Mouse (Mus musculus): ENCODE results near the gene Hist1h4b.
"Not testable (repeated sequence)": the region's sequence is repeated elsewhere in the genome, so short reads cannot be mapped to it uniquely, and the experiment has no call there.

Gene Hist1h4b

DNA sequence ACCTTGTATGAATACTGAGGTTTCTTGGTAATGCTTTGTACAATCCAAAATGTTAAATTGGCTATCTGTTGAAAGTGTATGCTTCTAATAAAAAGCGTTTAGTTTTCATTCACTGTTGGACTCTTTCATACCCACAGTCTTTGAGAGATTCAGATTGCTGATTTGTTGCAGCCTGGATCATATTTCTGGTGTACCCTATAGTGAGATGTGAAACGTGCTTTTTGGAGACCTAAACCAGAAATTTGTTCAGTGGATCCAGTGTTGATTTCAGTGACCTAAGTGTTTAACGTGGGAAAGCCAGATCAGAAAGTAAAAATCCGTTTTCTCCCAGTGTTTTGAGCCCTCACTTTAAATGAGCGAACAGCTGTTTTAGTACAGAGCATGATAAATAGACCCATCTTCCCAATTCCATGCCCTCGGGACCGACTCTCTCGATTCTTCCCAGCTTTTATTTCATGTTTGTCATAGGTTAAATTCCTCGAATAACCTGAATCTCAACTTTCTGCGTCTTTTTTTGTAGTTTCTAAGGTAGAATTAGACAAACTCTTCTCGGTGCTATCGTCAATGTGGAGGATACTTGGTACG lies 16.5 kb upstream of the Hist1h4b start:
- no peak for DNase-seq (ENCODE audit: low read depth)

DNA sequence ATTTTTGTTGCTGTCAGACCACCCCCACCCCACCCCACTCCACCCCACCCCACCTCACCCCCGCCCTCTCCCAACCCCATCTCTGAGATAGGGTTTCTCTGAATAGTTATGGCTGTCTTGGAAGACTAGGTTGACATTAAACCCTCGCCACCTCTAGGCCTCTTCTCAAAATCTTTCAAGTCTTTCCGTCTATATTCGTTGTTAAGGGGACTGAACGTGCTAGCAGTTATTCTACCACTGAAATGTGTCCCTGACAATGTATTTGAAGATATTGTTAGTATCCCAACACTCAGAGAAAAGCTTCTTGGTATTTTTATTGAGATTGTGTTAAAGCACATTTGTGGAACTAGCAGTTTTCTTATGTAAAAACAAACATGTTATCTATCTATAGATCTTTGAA lies 15.9 kb upstream of the Hist1h4b start:
- no peak for DNase-seq (ENCODE audit: low read depth)

DNA sequence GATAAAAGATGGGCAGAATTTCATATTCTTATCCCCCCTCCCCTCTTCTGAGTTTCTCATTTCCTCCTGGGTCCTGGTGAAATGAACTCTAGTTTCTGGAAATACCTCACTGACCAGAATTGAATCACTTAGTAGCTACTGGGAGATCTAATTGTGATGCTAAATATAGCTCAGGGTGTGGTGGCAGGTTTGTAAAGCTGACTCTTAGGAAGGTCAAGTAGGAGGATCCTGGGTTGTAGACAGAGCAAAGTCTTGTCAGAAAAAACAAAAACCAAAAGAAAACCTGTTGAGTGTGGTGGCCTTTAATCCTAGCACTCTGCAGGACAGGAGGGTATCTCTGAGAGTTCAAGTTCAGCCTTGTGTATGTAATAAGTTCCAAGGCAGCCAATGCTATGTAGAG lies 14.8 kb upstream of the Hist1h4b start:
- no peak for DNase-seq (ENCODE audit: low read depth)

DNA sequence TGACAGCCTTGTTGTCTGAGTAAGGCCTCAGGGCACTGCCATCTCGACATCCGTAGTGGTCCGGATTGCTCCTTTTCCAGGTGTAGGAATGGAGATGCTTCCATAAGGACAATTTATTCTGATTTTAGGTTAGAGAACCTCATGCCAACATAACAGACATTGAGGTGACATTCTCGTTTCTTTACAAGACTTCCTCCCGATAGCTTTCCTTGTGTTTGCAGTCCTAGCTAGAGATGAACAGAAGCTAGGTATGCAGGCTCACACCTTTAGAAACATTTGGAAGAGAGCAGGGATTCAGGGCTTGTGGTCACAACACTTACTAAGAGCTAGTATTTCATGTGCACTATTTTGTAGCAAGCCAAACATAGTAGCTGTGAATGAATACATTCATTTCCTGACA lies 13.6 kb upstream of the Hist1h4b start:
- DNase-seq (ENCODE audit: low read depth), result no peak

DNA sequence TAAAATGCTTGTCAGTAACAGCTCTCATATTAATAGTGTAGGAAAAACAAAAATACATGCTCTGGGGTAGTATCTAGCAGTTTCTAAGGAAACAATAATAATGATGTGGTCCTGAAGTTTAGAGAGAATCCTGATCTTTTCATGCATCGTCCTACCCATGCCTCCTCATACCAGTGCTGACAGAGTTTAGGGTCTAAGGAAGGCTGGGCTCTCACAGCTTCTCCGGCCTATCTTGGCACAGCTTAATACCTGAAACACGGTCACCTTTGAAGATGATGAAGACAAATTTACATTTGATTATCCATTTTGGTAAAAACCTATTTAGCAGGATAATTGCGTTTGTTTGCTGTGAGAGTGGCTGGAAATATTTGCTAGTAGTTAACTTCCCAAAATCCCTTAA lies 12.8 kb upstream of the Hist1h4b start:
- DNase-seq (ENCODE audit: low read depth), result no peak

DNA sequence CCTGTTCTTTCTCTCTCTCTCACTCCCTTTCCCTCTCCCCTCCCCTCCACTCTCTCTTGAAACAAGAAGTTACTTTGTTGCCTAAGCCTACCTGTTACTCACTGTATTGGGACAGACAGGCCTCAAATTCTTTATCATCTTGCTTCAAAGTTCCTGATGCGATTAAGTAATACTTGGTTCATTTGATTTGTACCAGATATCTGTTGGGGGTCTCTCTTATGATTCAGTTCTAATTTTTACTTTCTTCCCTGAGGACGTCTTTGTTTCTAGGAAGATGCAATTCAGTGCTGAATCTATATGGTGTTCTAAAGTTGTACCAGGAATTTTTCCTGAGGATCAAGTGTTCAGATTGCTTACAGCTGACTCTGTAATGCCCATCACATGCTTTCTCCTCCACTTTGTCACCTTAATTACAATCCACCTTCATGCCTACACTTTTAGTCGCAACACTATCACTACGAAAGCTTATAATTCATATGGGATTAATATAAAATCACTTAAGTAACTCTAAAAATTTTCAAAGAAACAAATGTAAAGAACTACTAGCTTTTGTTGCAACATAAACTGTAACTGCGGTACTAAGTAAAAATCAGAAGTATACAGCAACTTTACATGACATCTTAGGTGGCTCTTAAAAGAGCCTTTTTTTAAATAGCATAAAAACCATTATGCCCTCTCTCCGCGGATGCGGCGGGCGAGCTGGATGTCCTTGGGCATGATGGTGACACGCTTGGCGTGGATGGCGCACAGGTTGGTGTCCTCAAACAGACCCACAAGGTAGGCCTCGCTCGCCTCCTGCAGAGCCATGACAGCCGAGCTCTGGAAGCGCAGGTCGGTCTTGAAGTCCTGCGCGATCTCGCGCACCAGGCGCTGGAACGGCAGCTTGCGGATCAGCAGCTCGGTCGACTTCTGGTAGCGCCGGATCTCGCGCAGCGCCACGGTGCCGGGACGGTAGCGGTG lies 12.1 kb upstream of the Hist1h4b start:
- DNase-seq (ENCODE audit: low read depth), result no peak

DNA sequence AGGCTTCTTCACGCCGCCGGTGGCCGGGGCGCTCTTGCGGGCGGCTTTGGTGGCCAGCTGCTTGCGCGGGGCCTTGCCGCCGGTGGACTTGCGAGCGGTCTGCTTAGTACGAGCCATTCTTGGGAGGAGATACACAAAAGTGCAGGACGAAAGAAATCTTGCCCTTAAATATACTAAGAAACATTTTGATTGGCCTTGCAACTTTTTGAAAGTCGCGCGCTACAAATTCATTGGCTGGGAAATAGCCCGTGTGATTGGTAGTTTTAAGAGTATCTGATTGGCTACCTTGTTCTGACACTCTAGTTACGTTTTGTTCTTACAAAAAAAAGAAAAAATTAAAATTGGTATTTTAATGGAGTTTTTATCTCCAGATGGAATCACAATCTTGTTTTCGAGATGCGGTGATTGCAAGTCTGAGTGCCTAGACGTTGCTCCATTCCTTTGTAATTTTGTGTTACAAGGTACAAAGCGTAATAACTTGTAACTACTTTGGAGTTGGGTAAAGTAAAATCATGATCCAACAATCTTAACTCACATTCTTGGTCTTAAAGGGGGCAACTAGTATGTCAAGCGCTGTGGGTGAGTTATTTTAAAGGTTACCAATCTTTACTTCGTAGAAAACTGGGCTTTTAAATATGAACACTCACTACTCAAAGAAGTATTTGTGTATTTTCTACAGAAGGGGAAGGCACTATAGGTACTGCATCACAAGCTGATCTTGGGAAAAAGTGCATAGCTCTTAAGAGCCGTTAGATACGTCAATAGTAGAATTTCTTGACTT lies 11.2 kb upstream of the Hist1h4b start, which contains the start of gene Hist1h3c:
Gene Hist1h3c (minus strand): TSS at position 222 of the 781 bp plus-strand sequence.
- DNase-seq (ENCODE audit: low read depth), result peak; percentile 80

DNA sequence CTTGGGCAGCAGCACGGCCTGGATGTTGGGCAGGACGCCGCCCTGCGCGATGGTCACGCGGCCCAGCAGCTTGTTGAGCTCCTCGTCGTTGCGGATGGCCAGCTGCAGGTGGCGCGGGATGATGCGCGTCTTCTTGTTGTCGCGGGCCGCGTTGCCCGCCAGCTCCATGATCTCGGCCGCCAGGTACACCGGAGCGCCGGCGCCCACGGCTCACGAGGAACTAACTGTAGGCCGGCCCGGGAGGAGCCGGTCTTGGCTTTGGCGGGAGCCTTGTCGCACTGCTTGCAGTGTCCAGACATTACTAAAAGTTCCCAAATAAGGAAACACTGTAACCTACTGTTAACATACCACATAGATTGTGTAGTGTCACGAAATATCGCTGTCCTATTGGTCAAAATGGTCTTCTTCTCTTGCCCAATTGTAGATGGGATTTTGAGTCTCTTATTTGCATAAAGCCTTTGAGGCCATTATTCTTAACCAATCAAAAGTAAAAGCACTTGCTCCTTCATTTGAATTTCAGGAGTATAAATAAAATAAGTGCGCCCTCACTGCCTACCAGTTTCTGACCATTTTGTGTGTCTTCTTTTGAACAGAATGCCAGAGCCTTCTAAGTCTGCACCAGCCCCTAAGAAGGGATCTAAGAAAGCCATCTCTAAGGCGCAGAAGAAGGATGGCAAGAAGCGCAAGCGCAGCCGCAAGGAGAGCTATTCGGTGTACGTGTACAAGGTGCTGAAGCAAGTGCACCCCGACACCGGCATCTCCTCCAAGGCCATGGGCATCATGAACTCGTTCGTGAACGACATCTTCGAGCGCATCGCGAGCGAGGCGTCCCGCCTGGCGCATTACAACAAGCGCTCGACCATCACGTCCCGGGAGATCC lies 10.4 kb upstream of the Hist1h4b start, which contains the start of gene Hist1h2bb:
Gene Hist1h2bb (plus strand): TSS at position 534 of the 880 bp plus-strand sequence.
- DNase-seq (ENCODE audit: low read depth), result peak; percentile 86

DNA sequence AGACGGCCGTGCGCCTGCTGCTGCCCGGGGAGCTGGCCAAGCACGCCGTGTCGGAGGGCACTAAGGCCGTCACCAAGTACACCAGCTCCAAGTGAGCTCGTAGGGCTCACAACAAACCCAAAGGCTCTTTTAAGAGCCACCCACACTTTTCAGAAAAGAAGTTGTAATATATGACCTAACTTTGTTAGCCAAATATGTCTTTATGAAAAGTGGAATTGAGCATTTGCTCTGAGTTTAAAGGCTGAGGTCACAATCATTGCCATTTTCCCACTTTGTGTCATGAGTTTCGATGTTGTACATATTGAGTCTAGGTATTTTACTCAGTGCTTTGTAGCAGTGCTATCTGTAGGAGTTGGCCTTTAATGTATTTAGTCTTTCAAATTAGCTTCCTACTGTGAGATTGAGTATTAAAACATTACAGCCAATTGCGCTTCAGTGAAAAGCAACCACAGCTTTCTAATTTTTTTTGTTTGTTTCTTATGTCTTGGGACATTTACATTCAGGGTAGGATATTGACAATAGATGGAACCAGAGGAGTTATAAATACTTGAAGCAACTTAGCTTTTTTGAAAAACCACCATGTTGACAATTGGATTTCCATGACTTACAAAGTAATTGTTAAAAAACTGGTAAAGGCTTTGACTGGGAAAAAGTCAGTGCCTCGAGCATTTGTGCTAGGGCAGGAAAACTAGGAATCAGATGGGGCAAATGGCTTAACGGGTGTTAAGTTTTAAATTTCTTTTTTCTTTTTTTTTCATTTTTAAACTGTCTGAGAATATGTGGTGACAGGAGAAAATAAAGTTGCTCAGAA lies 9.5 kb upstream of the Hist1h4b start:
- no peak for DNase-seq (ENCODE audit: low read depth)

DNA sequence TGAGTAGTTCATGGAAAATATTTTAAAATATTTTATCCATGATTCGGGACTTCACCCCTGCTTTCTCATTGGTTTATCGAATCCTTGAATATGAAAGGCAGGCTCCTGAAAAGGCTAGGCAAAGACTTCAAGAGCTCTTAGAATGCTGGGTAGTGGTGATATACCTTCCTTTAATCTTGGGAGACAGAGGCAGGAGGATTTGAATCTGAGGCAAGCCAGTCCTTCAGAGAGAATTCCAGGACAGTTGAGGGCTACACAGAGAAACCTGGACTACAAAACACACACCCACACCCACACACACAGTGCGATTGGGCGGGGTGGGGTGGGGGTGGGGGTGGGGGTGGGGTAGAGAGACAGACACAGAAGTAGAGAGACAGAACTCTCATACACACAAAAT lies 8.9 kb upstream of the Hist1h4b start:
- no peak for DNase-seq (ENCODE audit: low read depth)

DNA sequence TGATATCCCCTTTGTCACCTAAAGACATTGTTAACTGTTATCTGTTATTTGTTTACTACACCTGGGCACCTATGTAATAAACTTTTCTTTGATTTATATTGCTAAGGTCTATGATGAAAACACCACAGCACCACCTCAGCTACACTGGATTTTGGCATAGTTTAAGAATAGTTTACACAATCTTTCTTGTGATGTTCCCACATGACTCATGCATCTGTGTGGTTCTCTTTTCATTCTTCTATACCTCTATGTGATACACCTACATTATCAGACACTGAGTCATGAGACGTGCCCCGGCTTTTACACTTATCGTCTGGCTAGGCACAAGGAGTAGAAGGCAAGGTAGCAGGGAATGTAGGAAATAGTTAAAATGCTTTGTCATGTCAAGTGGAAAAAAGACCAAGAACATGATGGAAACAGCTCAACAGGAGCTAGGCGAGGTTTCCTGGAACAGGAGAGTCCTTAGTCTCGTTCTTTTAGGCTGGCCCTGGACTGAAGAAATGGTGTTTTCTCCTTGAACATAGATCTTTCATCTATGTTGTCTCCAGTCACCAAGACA lies 7.2 kb upstream of the Hist1h4b start:
- DNase-seq (ENCODE audit: low read depth), result no peak

DNA sequence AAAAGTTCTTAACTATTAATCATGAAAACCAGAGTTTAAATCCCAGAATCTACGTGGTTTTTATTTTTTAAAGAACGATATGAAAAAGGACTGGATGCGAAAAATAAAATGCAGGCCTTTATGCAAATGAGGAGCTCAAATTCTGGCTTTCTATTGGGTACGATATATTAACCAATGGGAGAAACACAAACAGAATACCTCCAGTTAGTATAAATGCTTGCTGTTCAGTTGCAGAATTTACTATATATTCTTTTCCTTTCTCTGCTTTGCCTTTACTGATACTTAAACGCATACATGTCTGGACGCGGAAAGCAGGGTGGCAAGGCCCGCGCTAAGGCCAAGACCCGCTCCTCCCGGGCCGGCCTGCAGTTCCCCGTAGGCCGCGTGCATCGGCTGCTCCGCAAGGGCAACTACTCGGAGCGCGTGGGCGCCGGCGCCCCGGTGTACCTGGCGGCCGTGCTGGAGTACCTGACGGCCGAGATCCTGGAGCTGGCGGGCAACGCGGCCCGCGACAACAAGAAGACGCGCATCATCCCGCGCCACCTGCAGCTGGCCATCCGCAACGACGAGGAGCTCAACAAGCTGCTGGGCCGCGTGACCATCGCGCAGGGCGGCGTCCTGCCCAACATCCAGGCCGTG lies 5.9 kb upstream of the Hist1h4b start, which contains the start of gene Hist1h2ab:
Gene Hist1h2ab (plus strand): TSS at position 288 of the 639 bp plus-strand sequence.
- DNase-seq (ENCODE audit: low read depth), result not testable (repeated sequence)

DNA sequence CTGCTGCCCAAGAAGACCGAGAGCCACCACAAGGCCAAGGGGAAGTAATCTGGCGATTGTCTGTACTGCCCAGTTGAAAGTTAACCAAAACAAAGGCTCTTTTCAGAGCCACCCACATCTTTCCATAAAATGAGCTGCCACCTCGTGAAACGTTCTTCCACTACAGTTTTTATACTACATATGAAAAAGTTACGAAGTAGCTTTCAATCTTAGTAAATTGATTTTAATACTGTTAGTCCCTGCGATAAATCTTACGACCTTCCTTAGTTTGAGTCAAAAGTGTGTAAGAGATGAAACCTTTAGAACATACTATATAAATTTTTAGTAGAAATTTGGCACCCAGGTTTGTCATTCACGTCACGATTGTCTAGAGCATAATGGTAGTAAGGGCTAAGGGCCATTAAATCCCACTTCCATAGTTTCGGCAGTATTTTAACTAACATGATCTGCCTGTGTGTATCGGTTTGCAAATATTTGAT lies 5.3 kb upstream of the Hist1h4b start:
- no peak for DNase-seq (ENCODE audit: low read depth)

DNA sequence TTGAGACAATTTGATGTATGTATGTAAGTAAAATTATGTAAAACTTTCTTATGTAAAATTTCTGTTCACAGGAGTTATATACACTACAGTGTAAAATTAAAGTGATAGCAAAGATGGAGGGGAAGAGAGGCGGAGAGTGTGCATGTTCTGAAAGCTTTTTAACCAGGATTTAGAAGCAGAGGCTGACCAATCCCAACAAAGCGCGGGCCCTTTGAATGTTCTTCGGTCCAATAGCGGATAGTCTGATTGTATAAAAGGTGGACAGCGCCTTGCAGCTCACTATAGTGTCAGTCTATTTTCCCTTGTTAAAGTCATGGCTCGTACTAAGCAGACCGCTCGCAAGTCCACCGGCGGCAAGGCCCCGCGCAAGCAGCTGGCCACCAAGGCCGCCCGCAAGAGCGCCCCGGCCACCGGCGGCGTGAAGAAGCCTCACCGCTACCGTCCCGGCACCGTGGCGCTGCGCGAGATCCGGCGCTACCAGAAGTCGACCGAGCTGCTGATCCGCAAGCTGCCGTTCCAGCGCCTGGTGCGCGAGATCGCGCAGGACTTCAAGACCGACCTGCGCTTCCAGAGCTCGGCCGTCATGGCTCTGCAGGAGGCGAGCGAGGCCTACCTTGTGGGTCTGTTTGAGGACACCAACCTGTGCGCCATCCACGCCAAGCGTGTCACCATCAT lies 4.6 kb upstream of the Hist1h4b start, which contains the start of gene Hist1h3b:
Gene Hist1h3b (plus strand): TSS at position 201 of the 675 bp plus-strand sequence.
- peak; percentile 83 for DNase-seq (ENCODE audit: low read depth)

DNA sequence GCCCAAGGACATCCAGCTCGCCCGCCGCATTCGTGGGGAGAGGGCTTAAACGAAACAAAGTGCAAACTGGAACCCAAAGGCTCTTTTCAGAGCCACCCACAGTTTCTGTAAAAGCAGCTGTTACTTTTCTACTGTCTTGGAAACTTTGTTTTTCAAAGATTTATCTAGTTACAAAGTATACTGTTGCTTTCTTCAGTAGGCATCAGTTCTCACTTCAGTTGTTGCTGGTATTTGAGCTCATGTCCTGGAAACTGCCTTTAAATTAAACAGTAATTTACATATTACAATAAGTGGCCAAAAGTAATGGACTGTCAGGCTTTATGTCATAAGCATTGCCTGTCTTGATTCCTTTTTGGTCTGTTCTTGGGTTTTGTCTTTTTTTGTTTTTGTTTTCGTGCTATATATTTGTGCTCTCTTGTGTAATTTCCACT lies 4.1 kb upstream of the Hist1h4b start:
- no peak for DNase-seq (ENCODE audit: low read depth)

DNA sequence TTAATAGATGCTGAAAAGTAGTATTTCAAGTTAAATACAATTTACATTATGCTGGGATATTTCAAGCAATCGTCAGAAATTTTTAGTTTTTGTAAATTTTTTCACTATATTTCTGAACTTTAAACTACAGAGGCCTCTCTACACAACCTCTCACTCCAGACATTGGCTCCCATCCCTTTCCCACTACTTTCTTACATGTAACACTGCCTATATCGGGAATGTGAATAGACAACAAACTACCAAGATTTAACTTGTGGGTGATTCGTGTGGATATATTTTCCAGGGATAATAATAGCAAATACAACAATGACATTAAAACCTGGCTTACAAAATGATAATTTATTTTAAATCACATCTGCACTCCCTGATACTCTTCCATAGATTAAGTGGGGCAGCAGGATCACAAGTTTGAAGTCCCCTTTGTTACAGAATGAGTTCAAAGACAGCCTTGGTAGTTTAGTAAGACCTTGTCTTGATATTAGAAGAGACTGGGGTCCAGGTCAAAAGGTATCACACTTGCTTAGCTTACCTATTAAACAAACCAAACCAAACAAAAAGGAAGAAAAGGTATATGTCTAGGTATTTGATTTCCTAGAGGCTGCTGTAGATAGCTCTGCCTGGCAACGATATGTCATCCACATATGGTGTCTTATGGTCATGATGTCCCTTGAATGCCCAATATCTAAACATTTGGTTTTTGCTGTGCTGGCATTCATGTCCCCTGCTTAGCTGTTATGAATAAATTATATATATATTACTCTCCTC lies 3.3 kb upstream of the Hist1h4b start:
- DNase-seq (ENCODE audit: low read depth), result no peak

DNA sequence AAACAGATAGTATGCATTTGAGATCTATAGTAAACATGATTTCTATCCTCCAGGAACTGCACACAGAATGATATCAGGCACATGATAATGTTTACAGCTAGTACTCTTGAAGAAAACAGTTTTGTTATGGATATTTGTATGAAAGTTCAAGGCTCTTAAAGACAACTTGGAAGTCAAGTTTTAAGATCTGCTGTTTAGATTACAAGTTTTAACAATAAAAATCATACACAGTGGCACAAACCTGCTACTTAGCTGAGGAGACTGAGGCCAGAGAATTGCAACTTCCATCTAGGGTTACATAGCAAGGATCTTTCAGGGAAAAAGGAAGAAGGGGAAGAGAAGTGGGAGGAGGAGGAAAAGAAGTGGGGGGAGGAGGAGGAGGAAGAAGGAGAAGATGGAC lies 1.8 kb upstream of the Hist1h4b start:
- DNase-seq (ENCODE audit: low read depth), result no peak

DNA sequence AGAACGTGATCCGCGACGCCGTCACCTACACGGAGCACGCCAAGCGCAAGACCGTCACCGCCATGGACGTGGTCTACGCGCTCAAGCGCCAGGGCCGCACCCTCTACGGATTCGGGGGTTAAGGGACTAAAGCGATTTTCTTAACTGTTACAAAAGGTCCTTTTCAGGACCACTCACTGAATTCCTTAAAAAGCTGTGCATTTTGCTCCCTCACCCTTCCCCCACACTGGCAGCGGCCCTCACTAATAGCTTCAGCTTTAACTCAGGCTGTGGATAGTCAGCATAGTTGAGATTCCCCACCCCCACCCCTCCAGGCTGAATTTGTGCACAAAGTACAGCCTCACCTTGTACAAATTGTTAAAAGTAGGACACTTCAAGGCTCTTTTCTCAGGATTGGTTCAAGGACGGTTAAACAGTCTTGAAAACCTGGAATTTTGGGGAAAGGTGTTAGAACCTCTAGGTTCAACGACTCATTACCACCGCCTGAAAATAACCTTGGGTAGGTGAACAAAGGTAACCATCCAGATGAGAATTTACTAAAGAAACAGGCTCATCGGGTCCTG lies 479 bp downstream of the Hist1h4b start:
- DNase-seq (ENCODE audit: low read depth), result no peak
